Mouse (Mus musculus) liver, embryonic 16.5 days (tissue): ENCODE data around the gene AL607142.1. TPM values are rescaled to one million over a fixed set of nuclear protein-coding genes. Genes with fewer than 3 reads are reported as not detected.

Experiments used
- ATAC-seq: fragments of 200-750 bp; cut with Nextera tagmentation; 2 replicates; pipeline ENCODE4 v1.8.0; 2017; ENCODE audit warnings: low read depth, mild to moderate bottlenecking, moderate number of reproducible peaks, moderate library complexity
- H3K27ac ChIP-seq: fragments of 300-500 bp; sonication (generic); 2 replicates; pipeline ENCODE4 v1.5.1; 2014; ENCODE audit warnings: mild to moderate bottlenecking, low read length
- H3K27me3 ChIP-seq: fragments of 300-500 bp; sonication (generic); 2 replicates; pipeline ENCODE4 v1.6.1; 2014; ENCODE audit warnings: low read depth, low read length, mixed read lengths; ENCODE audit not compliant: control insufficient read depth, insufficient read depth
- H3K36me3 ChIP-seq: fragments of 300-500 bp; sonication (generic); 2 replicates; pipeline ENCODE4 v1.6.1; 2014; ENCODE audit warnings: mild to moderate bottlenecking; ENCODE audit not compliant: control insufficient read depth, insufficient read depth
- H3K4me1 ChIP-seq: fragments of 300-500 bp; sonication (generic); 2 replicates; pipeline ENCODE4 v1.6.1; 2014; ENCODE audit warnings: low read depth, low read length, mixed read lengths; ENCODE audit not compliant: control insufficient read depth
- H3K4me2 ChIP-seq: fragments of 300-500 bp; sonication (generic); 2 replicates; pipeline ENCODE4 v1.6.1; 2014; ENCODE audit warnings: low read depth, low read length, mixed read lengths
- H3K4me3 ChIP-seq: fragments of 300-500 bp; sonication (generic); 2 replicates; pipeline ENCODE4 v1.5.1; 2014; ENCODE audit warnings: low read depth, mild to moderate bottlenecking, low read length
- H3K9ac ChIP-seq: fragments of 300-500 bp; sonication (generic); 2 replicates; pipeline ENCODE4 v1.6.1; 2014; ENCODE audit warnings: low read depth, low read length
- H3K9me3 ChIP-seq: fragments of 300-500 bp; sonication (generic); replicated peaks from 2 replicates; pipeline ENCODE4 v1.6.1; 2016; ENCODE audit warnings: low read length; ENCODE audit not compliant: control insufficient read depth
- WGBS: fragments of 180-500 bp; shearing (Covaris S2); extraction: QIAGEN DNeasy Blood & Tissue Kit; methylation state at CpG from one replicate; pipeline ENCODE4 v1.1.7; 2014; ENCODE audit not compliant: insufficient replicate concordance; 5-methylcytosine and 5-hydroxymethylcytosine counted together
- polyA plus RNA-seq: library from polyadenylated mRNA; unstranded; fragments of >200 nt; fragmentation: Nextera tagmentation; extraction: Ambion mirVana; gene quantifications from 2 replicates; pipeline ENCODE4 v1.2.1, GENCODE M21; 2015

The AL607142.1 gene
- polyA plus RNA-seq, 1 experiment from 2014 or later: not detected

DNA sequence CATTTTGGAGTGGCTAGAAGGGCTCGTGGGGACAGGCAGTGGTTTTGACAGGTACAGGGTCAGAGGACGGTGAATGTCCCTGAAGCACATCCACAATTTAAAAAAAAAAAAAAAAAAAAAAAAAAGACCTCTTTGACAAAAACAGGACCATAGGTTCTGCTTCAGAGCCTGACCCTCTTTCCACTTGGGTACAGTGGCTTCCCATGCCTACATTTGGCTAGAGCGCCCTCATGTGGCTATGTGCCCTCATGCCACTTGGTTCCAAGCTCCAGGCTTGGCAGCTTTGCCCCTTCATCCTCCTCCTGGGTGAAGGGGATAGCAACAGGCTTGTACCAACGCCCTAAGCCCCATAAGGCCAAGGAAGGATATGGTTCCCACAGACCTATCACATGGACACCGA lies 39.8 kb downstream of the AL607142.1 start:
- Histone ChIP-seq H3K27ac (no peak overlapping the region), H3K36me3 (no peaks in the 10 kb centered on the region), H3K4me3 (no peak overlapping the region), H3K4me1 (no peaks in the 10 kb centered on the region), H3K27me3 (no peaks in the 10 kb centered on the region), H3K4me2 (no peak overlapping the region), H3K9ac (no peak overlapping the region), H3K9me3 (no peaks in the 10 kb centered on the region)
- ATAC-seq: no peak
- 39% methylated on average over 5 of the region's 5 CpGs for WGBS

DNA sequence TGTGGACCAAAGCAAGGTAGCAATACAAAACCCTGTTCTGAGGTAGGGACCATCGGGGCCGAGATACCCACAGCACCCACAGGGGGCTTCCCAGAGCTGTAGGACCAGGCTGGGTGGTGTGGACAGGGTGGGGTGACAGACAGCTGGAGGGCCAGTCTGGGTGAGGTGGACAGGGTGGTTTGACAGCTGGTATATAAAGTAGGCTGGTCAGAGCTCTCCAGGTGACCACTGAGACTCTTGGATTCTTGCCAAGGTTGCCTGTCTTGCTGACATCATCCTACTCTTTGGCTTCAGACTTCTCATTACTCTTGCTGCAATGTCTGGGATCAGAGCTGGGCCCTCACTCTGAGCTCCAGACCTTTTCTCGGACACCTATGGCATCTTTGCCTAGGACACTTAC lies 41.6 kb downstream of the AL607142.1 start:
- ATAC-seq: no peak
- H3K9me3 ChIP-seq: no peaks in the 10 kb centered on the region
- H3K4me2 ChIP-seq: no peak overlapping the region
- no peaks in the 10 kb centered on the region for H3K4me1 ChIP-seq
- no peaks in the 10 kb centered on the region for H3K36me3 ChIP-seq
- H3K27ac ChIP-seq: no peak overlapping the region
- 68% methylated on average over 3 of the region's 3 CpGs for WGBS
- H3K4me3 ChIP-seq: no peak overlapping the region
- H3K9ac ChIP-seq: no peak overlapping the region
- H3K27me3 ChIP-seq: no peaks in the 10 kb centered on the region

- Histone ChIP-seq H3K9ac (no peak overlapping the region), H3K4me3 (no peak overlapping the region), H3K36me3 (no peaks in the 10 kb centered on the region), H3K4me2 (no peak overlapping the region), H3K27me3 (no peaks in the 10 kb centered on the region), H3K9me3 (no peaks in the 10 kb centered on the region), H3K27ac (no peak overlapping the region), H3K4me1 (no peaks in the 10 kb centered on the region)
- WGBS: 34% methylated on average over 8 of the region's 8 CpGs
- no peak for ATAC-seq
Observed at GRCm38 (mm10) chr4:120107787-120108186, 43.0 kb downstream of the AL607142.1 start.

DNA sequence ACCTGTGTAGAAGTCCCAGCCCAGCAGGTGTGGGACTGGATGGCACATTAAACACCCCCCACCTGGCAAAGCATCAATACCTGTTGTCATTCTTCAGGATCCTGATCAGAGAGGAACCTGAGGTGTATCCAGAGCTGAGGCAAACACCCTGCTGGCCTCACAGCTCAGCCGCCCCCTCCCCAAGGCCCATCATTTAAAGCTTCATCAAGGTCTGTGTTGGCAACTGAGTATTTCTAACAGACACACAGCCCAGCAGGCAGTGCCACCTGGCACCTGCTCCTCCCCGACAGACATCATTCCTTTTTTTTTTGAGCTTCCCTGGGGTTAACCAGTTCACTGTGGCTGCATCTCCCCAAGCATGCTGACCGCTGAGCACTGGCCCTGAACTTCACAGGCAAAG lies 50.7 kb downstream of the AL607142.1 start:
- Histone ChIP-seq H3K27ac (no peak overlapping the region), H3K36me3 (no peaks in the 10 kb centered on the region), H3K4me1 (no peaks in the 10 kb centered on the region), H3K9me3 (no peaks in the 10 kb centered on the region), H3K27me3 (no peaks in the 10 kb centered on the region), H3K4me3 (no peak overlapping the region), H3K9ac (no peak overlapping the region), H3K4me2 (no peak overlapping the region)
- ATAC-seq: no peak
- 67% methylated on average over 3 of the region's 3 CpGs for WGBS

DNA sequence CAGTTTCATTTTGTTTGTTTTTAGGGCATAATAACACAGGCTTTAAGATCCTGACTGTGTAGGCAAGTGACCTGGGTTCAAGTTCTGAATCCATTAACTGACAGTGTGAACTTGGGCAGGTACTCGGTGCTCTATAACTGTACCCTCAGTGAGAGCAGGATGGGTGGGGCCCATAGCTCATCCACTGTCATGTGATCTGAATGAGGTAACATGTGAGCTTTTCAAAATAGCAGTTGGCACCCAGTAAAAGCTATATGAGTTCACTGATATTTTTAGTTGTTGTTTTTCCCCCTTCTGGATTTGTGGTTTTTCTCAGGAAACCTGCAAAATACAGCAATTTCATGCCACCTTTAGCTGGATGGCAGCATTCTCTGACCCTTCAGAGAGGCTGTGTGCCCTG lies 51.5 kb downstream of the AL607142.1 start:
- no peak for ATAC-seq
- no peaks in the 10 kb centered on the region for H3K27me3 ChIP-seq
- no peak overlapping the region for H3K4me2 ChIP-seq
- H3K9me3 ChIP-seq: no peaks in the 10 kb centered on the region
- H3K4me3 ChIP-seq: no peak overlapping the region
- no peak overlapping the region for H3K9ac ChIP-seq
- WGBS: 45% methylated on average over 1 of the region's 1 CpGs
- no peaks in the 10 kb centered on the region for H3K4me1 ChIP-seq
- H3K27ac ChIP-seq: no peak overlapping the region
- no peaks in the 10 kb centered on the region for H3K36me3 ChIP-seq

DNA sequence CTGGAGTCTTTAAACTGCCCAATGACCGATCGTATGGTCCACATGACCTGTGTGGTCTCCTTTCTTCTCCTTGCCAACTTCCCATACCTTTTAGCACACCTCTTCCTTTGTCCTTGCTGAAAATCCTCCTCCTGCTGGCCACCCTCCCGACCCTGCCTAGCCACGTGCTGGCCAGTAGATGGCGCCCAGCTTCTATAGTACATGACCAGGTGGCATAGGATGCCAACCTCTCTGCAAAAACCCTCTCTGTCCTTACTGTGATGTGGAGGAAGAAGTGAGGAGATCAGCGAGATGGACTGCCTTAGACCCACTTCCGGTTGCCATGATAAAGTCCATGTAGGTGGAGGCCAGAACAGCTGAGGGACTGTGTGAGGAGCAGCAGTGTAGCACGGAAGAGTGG lies 55.5 kb downstream of the AL607142.1 start:
- Histone ChIP-seq H3K4me3 (no peak overlapping the region), H3K36me3 (no peaks in the 10 kb centered on the region), H3K4me2 (no peak overlapping the region), H3K9ac (no peak overlapping the region), H3K27ac (no peak overlapping the region), H3K9me3 (no peaks in the 10 kb centered on the region), H3K4me1 (no peaks in the 10 kb centered on the region), H3K27me3 (no peaks in the 10 kb centered on the region)
- 20% methylated on average over 8 of the region's 8 CpGs for WGBS
- ATAC-seq: no peak

DNA sequence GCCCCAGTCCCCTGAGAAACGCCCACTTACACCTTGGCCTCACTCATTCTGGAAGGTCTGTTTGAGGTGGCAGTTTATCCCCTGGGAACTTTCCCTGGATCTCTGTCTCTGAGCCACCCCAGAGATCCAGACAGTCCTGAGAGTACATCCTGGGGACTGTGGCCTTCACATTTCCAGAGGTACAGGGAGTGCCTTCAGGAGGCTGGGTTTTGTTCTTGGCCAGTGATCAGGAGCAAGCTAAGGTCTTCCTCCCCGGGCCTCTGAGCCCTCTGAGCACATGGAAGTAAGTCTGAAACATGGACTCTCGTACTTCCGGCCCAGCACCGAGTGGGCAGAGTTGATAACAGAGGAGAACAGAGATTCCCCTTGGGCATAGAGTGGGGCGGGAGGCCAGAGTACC lies 59.9 kb downstream of the AL607142.1 start:
- Histone ChIP-seq H3K4me1 (no peaks in the 10 kb centered on the region; the same call in 1 of the 2 replicates), H3K27ac (no peak overlapping the region), H3K4me2 (no peak overlapping the region), H3K36me3 (no peaks in the 10 kb centered on the region), H3K9me3 (no peaks in the 10 kb centered on the region), H3K4me3 (no peak overlapping the region), H3K9ac (no peak overlapping the region), H3K27me3 (no peaks in the 10 kb centered on the region)
- 47% methylated on average over 6 of the region's 6 CpGs for WGBS
- ATAC-seq: no peak

- Histone ChIP-seq H3K36me3 (no peaks in the 10 kb centered on the region), H3K9ac (no peak overlapping the region), H3K27ac (no peak overlapping the region), H3K4me3 (no peak overlapping the region), H3K4me1 (no peaks in the 10 kb centered on the region; the same call in 1 of the 2 replicates), H3K27me3 (no peaks in the 10 kb centered on the region), H3K9me3 (no peaks in the 10 kb centered on the region), H3K4me2 (no peak overlapping the region)
- ATAC-seq: no peak
- 64% methylated on average over 6 of the region's 6 CpGs for WGBS
Observed at GRCm38 (mm10) chr4:120126047-120126446, 61.3 kb downstream of the AL607142.1 start.

DNA sequence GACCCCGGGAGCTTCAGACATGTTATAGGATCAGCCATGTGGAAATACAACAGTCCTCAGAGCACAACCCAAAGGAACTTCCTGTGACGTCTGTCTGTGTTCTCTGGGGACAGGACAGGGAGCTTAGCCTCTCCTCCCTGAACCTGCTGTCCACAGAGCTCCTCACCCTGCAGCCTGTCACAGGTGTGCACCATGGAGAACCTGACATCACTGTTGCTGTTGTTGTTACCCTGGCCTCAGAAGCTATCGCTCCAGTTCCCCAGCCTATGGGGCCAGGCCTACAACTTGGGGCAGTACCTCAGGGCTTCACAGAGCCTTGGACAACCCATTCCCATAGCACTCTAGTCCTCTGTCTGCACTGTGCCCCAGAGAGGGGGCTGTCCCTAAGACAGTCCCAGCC lies 62.5 kb downstream of the AL607142.1 start:
- Histone ChIP-seq H3K27me3 (no peaks in the 10 kb centered on the region), H3K4me3 (no peak overlapping the region), H3K9ac (no peak overlapping the region), H3K27ac (no peak overlapping the region), H3K4me2 (no peak overlapping the region), H3K36me3 (no peaks in the 10 kb centered on the region), H3K4me1 (no peaks in the 10 kb centered on the region; the same call in 1 of the 2 replicates), H3K9me3 (no peaks in the 10 kb centered on the region)
- ATAC-seq: no peak
- 57% methylated on average over 3 of the region's 3 CpGs for WGBS
